Mouse (Mus musculus): Measurements from ENCODE around the gene Dock7.

DNA sequence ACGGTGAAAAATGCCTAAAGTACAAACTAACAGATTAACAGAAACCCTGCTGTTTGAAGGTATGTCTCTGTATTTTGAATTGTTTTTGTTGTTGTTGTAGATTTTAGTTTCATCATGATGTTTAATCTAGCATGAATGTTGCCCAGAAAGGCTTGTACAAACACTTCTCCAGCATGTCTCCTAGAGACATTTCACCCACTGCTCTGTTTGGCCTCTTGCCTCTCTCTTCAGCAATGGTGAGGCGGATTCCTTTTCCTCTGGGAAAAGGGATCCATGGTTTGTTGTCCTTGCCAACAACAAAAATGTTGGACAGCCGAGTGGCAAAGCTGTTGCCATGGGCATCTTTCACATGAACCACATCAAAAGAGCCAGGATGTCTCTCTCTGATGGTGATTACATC, 17.9 kb downstream of the Dock7 start:
- no peak for TF ChIP-seq CTCF (IDR thresholded peaks at IDR 0.05; ENCODE audit: borderline replicate concordance, insufficient read depth, low read depth, low read length)
- no peak for TF ChIP-seq POLR2A (IDR thresholded peaks at IDR 0.05; ENCODE audit: borderline replicate concordance, insufficient read depth, low read length)
